Mouse (Mus musculus) cerebellum, adult 2 months (tissue): Measurements from ENCODE around the gene Nol10.

ENCODE experiments used
- CTCF ChIP-seq: fragments of 200-500 bp; IDR thresholded peaks from 2 replicates; pipeline ENCODE4 v1.5.1; 2011; ENCODE audit warnings: low read depth, mild to moderate bottlenecking, control low read depth, low read length, moderate library complexity, borderline replicate concordance; ENCODE audit not compliant: insufficient read depth
- POLR2A ChIP-seq: fragments of 200-500 bp; IDR thresholded peaks from 2 replicates; pipeline ENCODE4 v1.6.1; 2011; ENCODE audit warnings: low read length, control low read depth, borderline replicate concordance; ENCODE audit not compliant: insufficient read depth

DNA sequence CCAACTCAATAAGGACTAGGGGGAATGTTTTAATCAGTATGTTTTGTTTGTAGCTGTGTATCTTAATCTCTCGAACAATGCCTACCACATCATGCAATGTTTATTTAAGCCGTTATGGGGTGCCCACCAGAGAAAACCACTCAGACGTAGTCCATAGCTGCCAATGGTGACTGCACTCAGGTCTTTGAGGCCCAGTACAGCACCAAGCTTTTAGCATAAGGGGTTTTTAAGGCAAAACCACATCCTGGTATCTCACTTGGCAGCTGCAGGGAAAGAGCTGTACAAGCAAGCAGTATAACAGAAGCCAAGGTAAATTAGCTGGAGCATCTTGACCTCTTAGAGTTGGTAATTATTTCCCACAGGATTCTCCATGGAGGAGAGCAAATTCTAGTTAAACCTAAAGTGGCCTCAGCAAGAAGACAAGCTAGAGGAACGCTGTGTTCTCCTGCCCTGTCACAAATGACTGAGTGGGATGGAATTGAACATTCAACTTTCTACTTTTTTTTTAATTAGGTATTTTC lies 83.6 kb downstream of the Nol10 start:
- TF ChIP-seq CTCF (no peak), POLR2A (no peak)
